Mouse (Mus musculus): ENCODE measurements around the gene Camp. TPM values are rescaled to one million over a fixed set of nuclear protein-coding genes. Genes with fewer than 3 reads are reported as not detected.
A peak's percentile ranks its signal among the peaks of the same experiment; 100 is the strongest.

Gene Camp
- polyA plus RNA-seq, 1 experiment from 2014 or later, result 0.50 TPM

Small RNA genes lying within 50 kb of the gene (microRNA-seq; reads per million reads assigned to microRNA genes)
- gene Mir7089, result 4.6 reads per million, percentile 18 among the genes with 10 or more reads in this experiment

Other genes starting within 250 kb of the Camp start
- 0.15 TPM in 1 of 2 replicates, not detected in the other for gene Fbxw24, start 223.6 kb downstream of the Camp start, polyA plus RNA-seq (2016; fragmentation: Nextera tagmentation; extraction: Ambion mirVana)
- gene Fbxw25, start 185.0 kb downstream of the Camp start, polyA plus RNA-seq (2016; fragmentation: Nextera tagmentation; extraction: Ambion mirVana), result 0.11 TPM in 1 of 2 replicates, not detected in the other
- 0.14 TPM in 1 of 2 replicates, not detected in the other for gene Fbxw18, start 146.9 kb downstream of the Camp start, polyA plus RNA-seq (2016; fragmentation: Nextera tagmentation; extraction: Ambion mirVana)
- not detected in 2 replicates for gene Fbxw26, start 103.5 kb downstream of the Camp start, polyA plus RNA-seq (2016; fragmentation: Nextera tagmentation; extraction: Ambion mirVana)
- gene Fbxw27, start 58.9 kb downstream of the Camp start, polyA plus RNA-seq (2016; fragmentation: Nextera tagmentation; extraction: Ambion mirVana), result not detected in 2 replicates
- not detected in 2 replicates for gene Spink8, start 37.3 kb downstream of the Camp start, polyA plus RNA-seq (2016; fragmentation: Nextera tagmentation; extraction: Ambion mirVana)
- 76.5 and 78.4 TPM in 2 replicates for gene Nme6, start 16.9 kb downstream of the Camp start, polyA plus RNA-seq (2016; fragmentation: Nextera tagmentation; extraction: Ambion mirVana)
- gene Cdc25a, start 26.0 kb upstream of the Camp start, polyA plus RNA-seq (2016; fragmentation: Nextera tagmentation; extraction: Ambion mirVana), result 41.6 and 41.7 TPM in 2 replicates
- 109 and 117 TPM in 2 replicates for gene Map4, start 81.8 kb upstream of the Camp start, polyA plus RNA-seq (2016; fragmentation: Nextera tagmentation; extraction: Ambion mirVana)